Mouse (Mus musculus) neural tube, embryonic 13.5 days (tissue): Measurements from ENCODE around the gene Syt5. TPM values are rescaled to one million over a fixed set of nuclear protein-coding genes. Genes with fewer than 3 reads are reported as not detected.

Source experiments
- ATAC-seq: fragments of 200-750 bp; cut with Nextera tagmentation; 2 replicates; pipeline ENCODE4 v1.8.0; 2017; ENCODE audit warnings: low read depth, mild to moderate bottlenecking, moderate TSS enrichment, moderate library complexity
- H3K27ac ChIP-seq: fragments of 300-500 bp; sonication (generic); replicated peaks from 2 replicates; pipeline ENCODE4 v1.5.1; 2015; ENCODE audit warnings: moderate library complexity, mild to moderate bottlenecking, inconsistent platforms
- H3K27me3 ChIP-seq: fragments of 300-500 bp; sonication (generic); 2 replicates; pipeline ENCODE4 v1.6.1; 2015; ENCODE audit warnings: mild to moderate bottlenecking, inconsistent platforms
- H3K36me3 ChIP-seq: fragments of 300-500 bp; sonication (generic); 2 replicates; pipeline ENCODE4 v1.6.1; 2015; ENCODE audit warnings: mild to moderate bottlenecking, inconsistent platforms
- H3K4me1 ChIP-seq: fragments of 300-500 bp; sonication (generic); replicated peaks from 2 replicates; pipeline ENCODE4 v1.6.1; 2015; ENCODE audit warnings: inconsistent platforms
- H3K4me2 ChIP-seq: fragments of 300-500 bp; sonication (generic); 2 replicates; pipeline ENCODE4 v1.6.1; 2015; ENCODE audit warnings: inconsistent platforms, mild to moderate bottlenecking, moderate library complexity
- H3K4me3 ChIP-seq: fragments of 300-500 bp; sonication (generic); 2 replicates; pipeline ENCODE4 v1.5.1; 2015; ENCODE audit warnings: mild to moderate bottlenecking, inconsistent platforms
- H3K9ac ChIP-seq: fragments of 300-500 bp; sonication (generic); 2 replicates; pipeline ENCODE4 v1.6.1; 2015; ENCODE audit warnings: moderate library complexity, mild to moderate bottlenecking, inconsistent platforms
- H3K9me3 ChIP-seq: fragments of 300-500 bp; sonication (generic); 2 replicates; pipeline ENCODE4 v1.6.1; 2016; ENCODE audit warnings: inconsistent platforms
- WGBS: fragments of 180-500 bp; shearing (Covaris S2); methylation state at CpG from one replicate; pipeline ENCODE4 v1.1.7; 2015; 5-methylcytosine and 5-hydroxymethylcytosine counted together
- polyA plus RNA-seq: library from polyadenylated mRNA; unstranded; fragments of >200 nt; fragmentation: Nextera tagmentation; extraction: Ambion mirVana; gene quantifications from 2 replicates; pipeline ENCODE4 v1.2.1, GENCODE M21; 2015

Gene Syt5
- polyA plus RNA-seq, 1 experiment from 2014 or later: 60.5 TPM

DNA sequence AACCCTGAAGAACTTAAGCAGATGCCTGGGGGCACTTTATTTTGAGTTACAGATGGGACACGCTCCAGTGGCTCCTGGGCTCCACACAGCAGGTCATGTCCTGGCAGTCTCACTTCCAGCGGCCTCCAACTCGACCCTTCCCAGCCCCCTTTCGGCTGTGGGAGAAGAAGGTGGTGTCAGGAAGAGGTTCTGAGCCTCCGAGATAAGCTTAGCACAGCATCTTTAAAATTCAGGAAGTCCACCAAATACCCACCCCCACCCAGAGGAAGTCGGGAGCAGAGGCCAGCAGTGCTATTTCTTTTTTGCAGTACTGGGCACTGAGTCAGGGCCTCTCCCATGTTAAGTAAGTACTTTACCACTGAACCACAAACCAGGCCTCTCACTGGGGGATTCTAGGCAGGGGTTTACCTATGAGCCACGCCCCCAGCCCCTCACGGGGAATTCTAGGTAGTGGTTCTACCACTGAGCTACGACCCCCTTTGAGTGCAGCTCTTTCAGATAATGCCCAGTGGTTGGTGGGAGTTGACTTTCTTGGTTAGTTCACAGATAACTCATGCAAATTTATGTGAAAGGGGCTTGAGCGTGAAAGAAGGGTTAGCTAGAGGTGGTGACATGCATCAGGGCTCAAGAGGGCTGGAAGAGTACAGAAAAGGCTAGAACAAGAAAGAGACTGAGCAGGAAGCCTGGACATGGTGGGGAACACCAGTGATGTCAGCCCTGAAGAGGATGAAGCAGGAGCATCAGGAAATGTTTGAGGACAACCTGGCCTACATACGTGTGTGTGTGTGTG, 42.5 kb downstream of the Syt5 start:
- Histone ChIP-seq H3K9ac (no peak overlapping the region), H3K27me3 (no peaks in the 10 kb centered on the region), H3K9me3 (no peaks in the 10 kb centered on the region), H3K4me3 (no peak overlapping the region), H3K36me3 (no peaks in the 10 kb centered on the region), H3K4me1 (peaks cover 15% of the 10 kb centered on the region), H3K27ac (no peak overlapping the region), H3K4me2 (no peak overlapping the region)
- no peak for ATAC-seq
- 65% methylated on average over 11 of the region's 11 CpGs for WGBS

DNA sequence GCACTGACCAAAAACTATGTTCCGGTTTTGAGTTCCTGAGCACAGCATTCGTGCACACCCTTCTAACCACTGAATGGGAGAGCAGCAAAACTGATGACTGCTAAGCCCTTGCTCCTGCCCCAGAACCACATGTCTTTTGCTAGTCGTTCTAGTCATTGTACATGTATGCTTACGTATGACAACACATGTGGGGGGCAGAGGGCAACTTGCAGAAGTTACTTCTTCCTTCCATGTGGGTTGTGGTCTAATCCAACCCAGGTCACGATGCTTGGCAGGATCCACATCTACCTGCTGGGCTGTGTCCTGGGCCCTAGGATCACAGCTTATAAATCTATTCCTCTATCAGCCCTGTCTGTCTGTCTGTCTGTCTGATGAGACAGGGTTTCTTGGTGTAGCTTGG, 43.5 kb downstream of the Syt5 start:
- no peak overlapping the region for H3K27ac ChIP-seq
- H3K4me3 ChIP-seq: no peak overlapping the region
- no peaks in the 10 kb centered on the region for H3K36me3 ChIP-seq
- no peaks in the 10 kb centered on the region for H3K27me3 ChIP-seq
- ATAC-seq: no peak
- 88% methylated on average over 5 of the region's 5 CpGs for WGBS
- H3K4me1 ChIP-seq: peaks cover 25% of the 10 kb centered on the region
- no peaks in the 10 kb centered on the region for H3K9me3 ChIP-seq
- H3K4me2 ChIP-seq: no peak overlapping the region
- no peak overlapping the region for H3K9ac ChIP-seq

DNA sequence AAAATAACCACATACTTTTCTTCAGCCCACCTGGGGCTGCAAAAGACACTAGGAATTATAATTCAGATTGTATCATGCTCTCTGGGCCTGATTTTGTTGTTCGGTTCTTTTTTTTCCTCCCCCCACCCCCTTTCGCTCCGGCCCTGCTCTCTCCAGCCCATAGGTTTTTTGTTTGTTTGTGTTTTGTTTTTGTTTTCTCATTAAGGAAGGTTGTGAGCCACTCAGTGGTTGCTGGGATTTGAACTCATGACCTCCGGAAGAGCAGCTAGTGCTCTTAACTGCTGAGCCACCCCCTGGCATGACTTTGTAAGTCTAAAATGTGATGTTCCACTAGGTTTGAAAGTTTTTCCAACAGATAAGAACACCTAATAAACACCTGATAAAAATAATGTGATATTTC, 44.2 kb downstream of the Syt5 start:
- H3K4me3 ChIP-seq: no peak overlapping the region

DNA sequence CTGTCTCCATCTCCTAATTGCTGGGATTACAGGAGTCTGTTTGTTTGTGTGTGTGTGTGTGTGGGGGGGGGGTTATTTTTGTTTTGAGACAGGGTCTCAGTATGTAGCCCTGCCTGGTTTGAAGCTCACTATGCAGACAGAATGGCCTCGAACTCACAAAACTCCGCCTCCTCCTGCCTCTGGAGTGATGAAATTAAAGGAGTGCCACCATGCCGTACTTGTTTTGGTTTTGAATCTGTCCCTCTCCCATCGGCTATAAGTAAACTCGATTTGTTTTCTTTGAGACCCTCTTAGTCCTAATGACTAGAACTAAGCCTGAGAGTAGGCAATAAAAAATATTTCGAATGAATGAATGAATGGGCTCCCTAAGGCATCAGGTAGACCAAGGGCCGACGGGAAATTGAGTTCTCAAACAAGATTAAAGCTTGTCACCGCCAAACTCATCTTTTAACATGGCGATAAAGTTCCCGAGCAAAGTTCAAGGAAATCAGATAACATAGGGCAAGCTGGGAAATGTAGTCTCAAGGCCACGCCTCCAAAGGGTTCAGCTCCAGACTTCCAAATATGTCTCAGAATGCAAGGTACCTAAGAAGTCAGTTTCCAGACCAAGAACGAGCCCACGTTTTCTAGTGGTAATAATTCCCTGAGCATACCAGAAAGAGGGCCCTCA, 44.8 kb downstream of the Syt5 start:
- Histone ChIP-seq H3K4me3 (peak overlapping the region; percentile 84), H3K9me3 (no peaks in the 10 kb centered on the region), H3K27me3 (no peaks in the 10 kb centered on the region), H3K27ac (no peak overlapping the region; the same call in 1 of the 2 replicates), H3K4me1 (peaks cover 38% of the 10 kb centered on the region), H3K36me3 (no peaks in the 10 kb centered on the region), H3K9ac (peak overlapping the region; percentile 96), H3K4me2 (peak overlapping the region; percentile 93)
- peak; percentile 26 for ATAC-seq
- WGBS: 15% methylated on average over 14 of the region's 14 CpGs

More for the DNA sequence above, 44.2 kb downstream of the Syt5 start:
- no peak overlapping the region; the same call in 1 of the 2 replicates for H3K4me2 ChIP-seq
- 77% methylated on average over 4 of the region's 4 CpGs for WGBS
- H3K27ac ChIP-seq: no peak overlapping the region
- no peak for ATAC-seq
- no peaks in the 10 kb centered on the region for H3K36me3 ChIP-seq
- peaks cover 33% of the 10 kb centered on the region for H3K4me1 ChIP-seq
- H3K9ac ChIP-seq: no peak overlapping the region
- H3K27me3 ChIP-seq: no peaks in the 10 kb centered on the region
- no peaks in the 10 kb centered on the region for H3K9me3 ChIP-seq

DNA sequence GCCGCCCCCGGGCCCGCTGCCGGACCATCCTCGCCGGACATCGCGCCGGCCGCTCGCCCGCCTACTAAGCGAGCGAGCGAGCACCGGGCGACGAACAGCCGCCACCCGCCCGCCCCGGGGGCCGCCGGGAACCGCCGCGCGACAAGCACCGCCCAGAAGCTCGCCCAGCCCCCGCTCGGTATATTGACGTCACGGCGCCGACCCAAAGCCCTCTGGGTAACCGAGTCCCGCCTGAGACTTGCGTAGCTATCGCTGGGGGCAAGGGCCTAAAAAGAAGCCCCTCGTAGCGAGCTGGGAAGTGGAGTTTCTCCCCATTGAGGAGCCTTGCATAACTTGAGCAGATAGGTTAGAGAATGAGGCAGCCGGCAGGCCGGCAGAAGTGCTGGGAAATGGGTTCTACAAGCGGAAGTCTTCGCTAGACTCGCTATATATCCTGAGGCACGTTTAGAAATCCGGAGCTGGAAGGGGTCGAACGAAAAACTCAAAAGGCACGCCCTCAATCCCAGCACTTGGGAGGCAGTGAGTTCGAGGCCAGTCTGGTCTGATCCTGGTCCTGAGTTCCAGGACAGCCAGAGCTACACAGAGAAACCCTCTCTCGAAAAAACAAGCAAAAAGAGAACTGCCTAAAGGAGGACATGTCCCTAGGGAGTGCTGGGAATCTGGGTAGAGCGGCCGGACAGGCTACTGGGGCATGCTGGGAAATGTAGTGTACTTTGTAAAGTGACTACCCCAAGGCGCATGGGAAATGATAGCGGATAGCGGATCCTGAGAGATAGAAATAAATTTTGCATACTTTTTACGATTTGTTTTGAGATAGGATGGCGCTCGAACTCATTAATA, 45.6 kb downstream of the Syt5 start, which contains the start of gene Ppp1r12c:
TSS of gene Ppp1r12c (minus strand) at position 123 of the 840 bp plus-strand sequence.
- Histone ChIP-seq H3K4me1 (peaks cover 44% of the 10 kb centered on the region), H3K27ac (peak within 1 kb of the TSS; percentile 91), H3K4me2 (peak within 1 kb of the TSS; percentile 93), H3K9me3 (no peaks in the 10 kb centered on the region), H3K9ac (peak within 1 kb of the TSS; percentile 96), H3K4me3 (peak within 1 kb of the TSS; percentile 84), H3K27me3 (no peaks in the 10 kb centered on the region), H3K36me3 (peaks cover 4% of the 10 kb centered on the region)
- under 1% methylated on average over 62 of the region's 62 CpGs for WGBS
- ATAC-seq: peak; percentile 94

DNA sequence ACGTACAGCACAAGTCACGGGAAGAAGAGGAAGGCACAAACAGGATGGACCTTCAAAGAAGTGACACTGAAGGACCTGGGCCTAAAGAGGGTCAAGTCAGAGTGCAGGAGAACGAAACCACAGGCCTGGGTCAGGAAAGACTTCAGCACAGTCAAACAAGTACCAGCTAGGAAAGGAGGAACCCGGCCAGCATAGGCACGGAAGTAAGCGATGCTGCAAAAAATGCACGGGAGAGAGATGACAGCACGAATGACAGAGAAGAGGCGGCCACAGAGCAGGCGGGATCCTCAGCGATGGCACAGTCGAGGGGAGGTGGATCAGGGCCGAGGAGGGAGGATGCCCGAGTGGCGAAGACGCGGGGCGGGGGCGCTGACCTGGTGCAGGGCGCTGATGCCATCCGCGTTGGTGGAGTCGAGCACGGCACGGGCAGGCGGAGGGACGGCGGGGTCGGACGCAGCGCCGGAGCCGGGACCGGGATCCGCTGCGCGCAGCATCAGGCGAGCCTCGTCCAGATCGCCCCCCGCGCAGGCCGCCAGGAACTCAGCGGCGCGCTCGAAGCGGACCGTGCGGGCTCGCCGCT, 46.4 kb downstream of the Syt5 start:
- Histone ChIP-seq H3K9ac (peak overlapping the region; percentile 96), H3K4me2 (peak overlapping the region; percentile 93), H3K36me3 (peaks cover 12% of the 10 kb centered on the region), H3K4me3 (peak overlapping the region; percentile 84), H3K9me3 (no peaks in the 10 kb centered on the region), H3K27me3 (no peaks in the 10 kb centered on the region), H3K27ac (peak overlapping the region; percentile 91), H3K4me1 (peaks cover 44% of the 10 kb centered on the region)
- peak; percentile 54 for ATAC-seq
- under 1% methylated on average over 40 of the region's 52 CpGs for WGBS

DNA sequence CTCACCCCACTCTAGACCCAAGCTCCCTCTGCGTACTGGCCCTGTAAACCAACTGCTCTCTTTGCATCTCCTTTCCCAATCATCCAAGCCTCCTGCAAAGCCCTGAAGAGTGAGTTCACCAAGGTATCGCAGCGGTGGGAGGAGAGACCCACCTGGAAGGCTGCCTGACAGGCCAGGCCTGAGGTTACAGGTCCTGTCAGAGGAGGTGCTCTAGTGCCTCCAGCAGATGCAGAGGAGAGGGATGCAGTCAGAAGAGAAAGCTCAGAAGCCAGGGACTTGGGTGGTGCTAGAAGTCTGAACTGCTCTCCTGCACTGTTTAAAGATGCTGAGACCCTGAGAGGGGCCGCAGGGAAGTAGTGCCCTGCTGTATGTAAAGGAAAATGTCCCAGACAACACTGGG, 48.3 kb downstream of the Syt5 start:
- Histone ChIP-seq H3K4me2 (peak overlapping the region; percentile 93), H3K4me3 (peak overlapping the region; percentile 15; the same call in 1 of the 2 replicates), H3K27ac (peak overlapping the region; percentile 40), H3K4me1 (peaks cover 44% of the 10 kb centered on the region), H3K9ac (peak overlapping the region; percentile 96), H3K9me3 (no peaks in the 10 kb centered on the region), H3K27me3 (no peaks in the 10 kb centered on the region), H3K36me3 (peaks cover 31% of the 10 kb centered on the region)
- 92% methylated on average over 4 of the region's 4 CpGs for WGBS
- ATAC-seq: no peak

DNA sequence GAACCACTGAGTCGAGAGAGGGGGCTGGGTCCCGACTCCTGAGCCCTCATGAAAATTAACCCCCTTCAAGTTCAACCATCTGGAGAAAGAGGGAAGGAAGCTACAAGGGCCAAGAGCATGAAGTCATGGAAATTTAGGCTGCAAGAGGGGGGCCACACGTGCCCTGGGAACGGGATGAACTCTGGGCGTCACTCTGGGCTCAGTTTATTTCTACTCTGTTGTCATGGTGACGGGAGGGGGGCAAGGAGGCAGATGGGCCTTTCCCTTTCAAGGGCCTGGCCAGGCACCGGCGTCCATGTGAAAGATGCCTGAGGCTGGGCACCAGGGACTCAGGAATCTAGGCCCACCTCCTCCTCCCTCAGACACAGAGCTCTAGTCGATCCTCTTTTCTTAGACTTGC, 49.1 kb downstream of the Syt5 start:
- peak overlapping the region; percentile 15; the same call in 1 of the 2 replicates for H3K4me3 ChIP-seq
- H3K9ac ChIP-seq: peak overlapping the region; percentile 96
- no peaks in the 10 kb centered on the region for H3K9me3 ChIP-seq
- H3K27me3 ChIP-seq: no peaks in the 10 kb centered on the region
- no peak for ATAC-seq
- H3K27ac ChIP-seq: peak overlapping the region; percentile 40
- peaks cover 44% of the 10 kb centered on the region for H3K4me1 ChIP-seq
- peaks cover 39% of the 10 kb centered on the region for H3K36me3 ChIP-seq
- 7% methylated on average over 9 of the region's 9 CpGs for WGBS
- H3K4me2 ChIP-seq: peak overlapping the region; percentile 93

DNA sequence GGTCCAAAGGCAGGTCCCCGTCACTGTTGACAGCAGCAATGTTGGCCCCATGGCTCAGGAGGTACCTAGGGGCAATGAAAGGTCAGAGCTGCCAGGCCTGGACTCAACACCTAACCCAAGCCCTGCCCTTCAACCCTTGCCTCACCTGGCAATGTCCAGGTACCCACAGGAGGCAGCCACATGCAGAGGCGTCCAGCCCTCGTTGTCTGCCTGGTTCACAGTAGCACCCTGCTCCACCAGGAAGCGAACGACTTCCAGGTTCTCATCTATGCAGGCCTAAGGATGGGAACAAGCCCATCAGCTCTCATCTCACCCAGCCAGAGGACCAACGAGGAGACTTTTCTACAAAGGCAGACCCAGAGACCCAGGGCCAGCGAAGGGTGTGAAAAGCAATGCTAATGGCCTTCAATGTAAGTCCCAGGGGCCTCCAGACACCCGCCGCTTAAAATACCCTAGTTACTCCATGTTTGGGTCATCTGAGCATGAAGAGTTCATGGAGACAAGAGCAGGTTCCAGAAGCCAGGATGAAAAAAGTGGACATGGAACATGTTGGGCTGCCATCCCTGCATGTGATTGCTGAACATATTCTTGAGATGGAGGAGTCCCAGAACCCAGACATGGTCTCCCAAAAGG, 50.0 kb downstream of the Syt5 start:
- Histone ChIP-seq H3K36me3 (peaks cover 48% of the 10 kb centered on the region), H3K27me3 (no peaks in the 10 kb centered on the region), H3K4me3 (no peak overlapping the region), H3K9me3 (no peaks in the 10 kb centered on the region), H3K27ac (peak overlapping the region; percentile 40; the same call in 1 of the 2 replicates), H3K4me1 (peaks cover 48% of the 10 kb centered on the region), H3K9ac (no peak overlapping the region; the same call in 1 of the 2 replicates), H3K4me2 (no peak overlapping the region; the same call in 1 of the 2 replicates)
- ATAC-seq: no peak
- WGBS: 88% methylated on average over 9 of the region's 9 CpGs

DNA sequence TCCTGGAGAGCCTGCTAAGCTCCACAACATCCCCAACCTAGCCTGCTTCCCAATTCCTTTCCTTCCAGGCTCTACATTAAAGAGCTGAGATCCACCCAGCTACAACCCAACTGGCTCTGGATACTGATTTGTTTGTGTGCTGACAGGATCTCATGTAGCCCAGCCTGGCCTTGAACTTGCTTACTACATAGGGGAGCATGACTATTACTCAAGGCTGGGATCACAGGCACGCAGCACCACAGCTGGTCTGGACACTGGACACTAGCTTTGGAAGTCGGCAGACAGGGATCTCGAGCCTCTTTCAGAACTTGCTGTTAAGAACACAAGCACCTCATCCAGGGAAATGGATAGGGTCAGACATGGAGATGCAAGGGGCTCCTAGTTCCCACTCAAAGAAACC, 50.9 kb downstream of the Syt5 start:
- Histone ChIP-seq H3K9ac (no peak overlapping the region), H3K27me3 (no peaks in the 10 kb centered on the region), H3K27ac (no peak overlapping the region), H3K4me3 (no peak overlapping the region), H3K4me1 (peaks cover 50% of the 10 kb centered on the region), H3K36me3 (peaks cover 50% of the 10 kb centered on the region), H3K4me2 (no peak overlapping the region), H3K9me3 (no peaks in the 10 kb centered on the region)
- 100% methylated on average over 3 of the region's 3 CpGs for WGBS
- ATAC-seq: no peak

DNA sequence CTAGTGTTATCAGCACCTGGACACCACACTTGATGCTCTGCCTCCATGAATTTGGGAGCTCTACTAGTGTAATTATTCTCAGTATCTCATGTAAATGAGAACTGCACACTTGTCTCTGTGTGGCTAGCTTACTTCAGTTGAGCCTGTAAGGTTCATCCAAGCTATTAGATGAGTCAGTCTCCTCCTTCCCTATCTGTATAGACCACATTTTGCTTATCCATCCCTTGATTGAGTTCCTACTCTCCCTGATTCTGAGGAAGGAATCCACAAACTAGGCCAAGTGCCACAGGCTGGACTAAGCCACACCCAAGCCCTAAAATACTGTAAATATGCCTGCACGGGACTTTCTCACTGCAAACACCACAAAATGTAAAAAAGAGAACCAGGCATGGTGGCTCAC, 53.4 kb downstream of the Syt5 start:
- H3K4me2 ChIP-seq: no peak overlapping the region
- no peaks in the 10 kb centered on the region for H3K9me3 ChIP-seq
- ATAC-seq: no peak
- 96% methylated on average over 1 of the region's 1 CpGs for WGBS
- H3K4me3 ChIP-seq: no peak overlapping the region
- H3K27ac ChIP-seq: no peak overlapping the region
- peaks cover 66% of the 10 kb centered on the region for H3K36me3 ChIP-seq
- H3K27me3 ChIP-seq: no peaks in the 10 kb centered on the region
- no peak overlapping the region for H3K9ac ChIP-seq
- H3K4me1 ChIP-seq: peaks cover 30% of the 10 kb centered on the region
